Comparison of ENCODE assay signal across 8 mouse cellular contexts in the genomic region with DNA sequence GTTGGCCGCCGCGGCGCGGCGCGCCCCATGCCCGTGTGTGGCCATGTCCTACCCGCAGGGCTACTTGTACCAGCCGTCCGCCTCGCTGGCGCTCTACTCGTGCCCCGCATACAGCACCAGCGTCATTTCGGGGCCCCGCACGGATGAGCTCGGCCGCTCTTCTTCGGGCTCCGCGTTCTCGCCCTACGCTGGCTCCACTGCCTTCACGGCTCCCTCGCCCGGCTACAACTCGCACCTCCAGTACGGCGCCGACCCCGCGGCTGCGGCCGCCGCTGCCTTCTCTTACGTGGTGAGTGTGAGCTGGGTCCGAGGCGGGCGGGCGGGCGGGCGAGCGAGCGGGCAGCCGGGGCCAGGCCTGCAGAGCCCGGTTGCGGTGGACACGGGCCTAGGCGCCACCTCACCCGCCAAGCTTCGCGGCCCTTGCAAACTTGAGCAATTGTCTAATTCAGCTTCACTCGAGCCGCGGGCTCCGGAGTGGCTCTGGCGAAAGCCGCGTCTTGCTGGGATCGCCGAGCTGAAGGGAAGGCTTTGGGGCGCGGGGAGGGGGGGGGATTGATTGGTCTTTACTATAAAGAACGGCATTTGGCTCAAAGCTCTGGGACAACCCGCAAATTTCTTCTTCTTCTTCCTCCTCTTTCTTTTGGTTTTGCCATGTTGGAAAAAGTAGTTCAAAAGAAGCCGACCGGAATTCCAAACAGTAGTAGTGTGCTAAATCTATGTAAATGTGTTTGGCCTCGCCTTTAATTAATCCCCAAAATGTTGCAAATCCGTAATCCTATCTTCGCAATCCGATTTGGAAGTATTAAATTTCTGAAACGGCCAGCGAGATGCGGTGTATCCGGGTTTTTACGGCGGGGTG. TPM values are rescaled to one million over a fixed set of nuclear protein-coding genes. Genes with fewer than 3 reads are reported as not detected.
A peak's percentile ranks its signal among the peaks of the same experiment; 100 is the strongest.
DNase-seq lines count a peak whose midpoint lies in the region; ATAC-seq lines count a peak whose summit lies in the region.

No protein-coding gene starts in this region.

- H3K27ac ChIP-seq in hindbrain, embryonic 12.5 days: peak overlapping the region; percentile 98
- H3K27ac ChIP-seq in liver, embryonic 13.5 days: no peak overlapping the region

- H3K9me3 ChIP-seq in hindbrain, embryonic 12.5 days (replicated peaks): no peaks in the 10 kb centered on the region
- H3K9me3 ChIP-seq in liver, embryonic 13.5 days (replicated peaks): no peaks in the 10 kb centered on the region

- peak overlapping the region; percentile 87 for H3K4me2 ChIP-seq in hindbrain, embryonic 12.5 days (replicated peaks)
- peak overlapping the region; percentile 91 for H3K4me2 ChIP-seq in liver, embryonic 13.5 days

- H3K27me3 ChIP-seq in hindbrain, embryonic 12.5 days: peaks cover 13% of the 10 kb centered on the region
- H3K27me3 ChIP-seq in liver, embryonic 13.5 days: peaks cover 73% of the 10 kb centered on the region
- H3K27me3 ChIP-seq in splenic B cell, adult 2 months (ENCODE audit: control insufficient read depth, insufficient read depth, low read length, poor library complexity, severe bottlenecking): peaks cover 10% of the 10 kb centered on the region

- WGBS in hindbrain, embryonic 12.5 days: under 1% methylated on average over 58 of the region's 80 CpGs
- WGBS in liver, embryonic 13.5 days (ENCODE audit: insufficient replicate concordance): 1% methylated on average over 80 of the region's 80 CpGs

- H3K4me1 ChIP-seq in hindbrain, embryonic 12.5 days: peaks cover 25% of the 10 kb centered on the region
- peaks cover 46% of the 10 kb centered on the region for H3K4me1 ChIP-seq in liver, embryonic 13.5 days (replicated peaks)

- peak overlapping the region; percentile 97 for H3K9ac ChIP-seq in hindbrain, embryonic 12.5 days
- H3K9ac ChIP-seq in liver, embryonic 13.5 days: no peak overlapping the region

- peak overlapping the region; percentile 80 for H3K4me3 ChIP-seq in hindbrain, embryonic 12.5 days
- H3K4me3 ChIP-seq in liver, embryonic 13.5 days (replicated peaks): peak overlapping the region; percentile 77

- peaks cover 10% of the 10 kb centered on the region for H3K36me3 ChIP-seq in hindbrain, embryonic 12.5 days
- no peaks in the 10 kb centered on the region for H3K36me3 ChIP-seq in liver, embryonic 13.5 days
- H3K36me3 ChIP-seq in splenic B cell, adult 2 months (ENCODE audit: control insufficient read depth, insufficient read depth, low read length, poor library complexity, severe bottlenecking): no peaks in the 10 kb centered on the region

- peak; percentile 28 for DNase-seq in cerebellum, adult 9-10 months
- peak; percentile 19 for DNase-seq in urinary bladder, postnatal 25 days (ENCODE audit: low spot score)
- DNase-seq in urinary bladder, postnatal 4 days (ENCODE audit: low spot score in 2 of 2): no peak
- no peak for DNase-seq in liver, embryonic 13.5 days
- peak; percentile 3 for DNase-seq in splenic B cell, adult 2 months (ENCODE audit: low read depth, low spot score)

- ATAC-seq in cerebellum, adult (ENCODE audit: insufficient number of reproducible peaks, low FRiP score, low TSS enrichment): no peak
- no peak for ATAC-seq in hindbrain, embryonic 12.5 days (ENCODE audit: low FRiP score)
- no peak for ATAC-seq in liver, embryonic 13.5 days (ENCODE audit: low read depth)
- ATAC-seq in monocyte, adult 5-6 weeks (replicated peaks; ENCODE audit: insufficient number of reproducible peaks, low FRiP score, low TSS enrichment, poor library complexity, severe bottlenecking): no peak

RNA-seq across cellular contexts. Expression of a gene that starts 0.9 kb away (rescaled TPM):
- 41.5 and 43.3 TPM in 2 replicates for polyA plus RNA-seq in hindbrain, embryonic 12.5 days (2016; fragmentation: Nextera tagmentation; extraction: Ambion mirVana)
- polyA plus RNA-seq in liver, embryonic 13.5 days (2015; fragmentation: Nextera tagmentation; extraction: Ambion mirVana): 0.09 and 0.10 TPM in 2 replicates
- not detected in 3 replicates for total RNA-seq in monocyte, adult 5-6 weeks (2017)

Comparison
In these comparisons a context has a peak if more than half of its experiments do, and no peak if none do; other contexts are left out.
1. DNase-seq: peak in cerebellum, adult 9-10 months (single experiment), urinary bladder, postnatal 25 days (single experiment) and splenic B cell, adult 2 months (single experiment); none in urinary bladder, postnatal 4 days (0 of 2) and liver, embryonic 13.5 days (single experiment).
2. RNA of a gene that starts 0.9 kb away (polyA plus RNA-seq): 41.5 to 43.3 TPM in hindbrain, embryonic 12.5 days; 0.09 to 0.10 TPM in liver, embryonic 13.5 days; every median in the first group is over 10 times any median in the second.